Mouse (Mus musculus): ENCODE measurements around the gene Sepsecs. TPM values are rescaled to one million over a fixed set of nuclear protein-coding genes. Genes with fewer than 3 reads are reported as not detected.

The Sepsecs gene
- polyA plus RNA-seq, 1 experiment from 2014 or later = 9.3 TPM

Other genes with a start within 250 kb of the Sepsecs start
- gene Ccdc149, start 198.2 kb downstream of the Sepsecs start, polyA plus RNA-seq (2015; fragmentation: Nextera tagmentation; extraction: Ambion mirVana) = 3.3 TPM in 2 replicates
- 2.1 and 2.2 TPM in 2 replicates for gene Lgi2, start 103.2 kb downstream of the Sepsecs start, polyA plus RNA-seq (2015; fragmentation: Nextera tagmentation; extraction: Ambion mirVana)
- 33.3 and 35.7 TPM in 2 replicates for gene Pi4k2b, start 71.9 kb upstream of the Sepsecs start, polyA plus RNA-seq (2015; fragmentation: Nextera tagmentation; extraction: Ambion mirVana)
- 13.5 and 15.3 TPM in 2 replicates for gene Zcchc4, start 105.7 kb upstream of the Sepsecs start, polyA plus RNA-seq (2015; fragmentation: Nextera tagmentation; extraction: Ambion mirVana)
- gene Anapc4, start 164.3 kb upstream of the Sepsecs start, polyA plus RNA-seq (2015; fragmentation: Nextera tagmentation; extraction: Ambion mirVana) = 107 and 113 TPM in 2 replicates

All from lung, embryonic 15.5 days (tissue).